Mouse (Mus musculus): ENCODE data around the gene Pdgfb.

The Pdgfb gene

DNA sequence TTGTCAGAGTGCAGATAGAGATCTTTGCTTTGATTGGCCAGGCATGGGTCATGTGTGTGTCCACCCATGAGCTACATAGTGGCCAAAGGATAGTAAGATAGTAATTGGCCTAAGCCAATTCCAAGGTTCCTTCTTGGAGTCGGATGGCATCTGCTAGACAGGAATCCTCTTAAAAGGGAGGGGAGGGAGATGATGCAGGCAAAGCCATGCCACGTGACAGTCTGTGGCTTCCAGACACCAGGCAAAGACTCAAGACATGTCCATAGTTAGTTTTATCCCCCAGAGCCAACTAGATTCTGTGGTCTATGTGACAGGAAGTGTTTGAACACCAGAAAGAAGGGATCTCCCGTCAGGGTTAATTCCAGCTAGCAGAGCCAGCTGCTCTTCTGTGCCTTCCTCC is 56.4 kb downstream of the Pdgfb start:
- no peak for DNase-seq (ENCODE audit: low spot score in 2 of 2)

DNA sequence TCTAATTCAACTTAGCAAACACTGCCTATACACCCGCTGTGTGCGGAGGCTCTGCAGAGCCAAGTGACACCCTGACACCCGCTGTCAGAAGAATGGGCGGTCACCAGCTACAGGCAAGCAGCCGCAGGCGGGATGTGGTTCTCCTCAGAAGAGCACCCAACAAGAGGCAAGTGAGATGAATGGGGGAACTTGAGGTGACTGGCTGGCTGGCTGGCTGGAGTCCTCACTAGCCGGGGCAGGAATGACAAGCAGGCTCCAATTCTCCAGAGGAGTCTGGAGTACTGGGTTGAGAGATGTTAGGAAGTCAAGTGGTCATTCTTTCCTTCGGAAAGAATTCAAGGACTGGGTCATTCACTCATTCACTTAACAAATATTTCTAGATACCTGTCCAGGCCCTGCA is 58.2 kb downstream of the Pdgfb start:
- DNase-seq (ENCODE audit: low spot score in 2 of 2) = peak; percentile 58 to 63

DNA sequence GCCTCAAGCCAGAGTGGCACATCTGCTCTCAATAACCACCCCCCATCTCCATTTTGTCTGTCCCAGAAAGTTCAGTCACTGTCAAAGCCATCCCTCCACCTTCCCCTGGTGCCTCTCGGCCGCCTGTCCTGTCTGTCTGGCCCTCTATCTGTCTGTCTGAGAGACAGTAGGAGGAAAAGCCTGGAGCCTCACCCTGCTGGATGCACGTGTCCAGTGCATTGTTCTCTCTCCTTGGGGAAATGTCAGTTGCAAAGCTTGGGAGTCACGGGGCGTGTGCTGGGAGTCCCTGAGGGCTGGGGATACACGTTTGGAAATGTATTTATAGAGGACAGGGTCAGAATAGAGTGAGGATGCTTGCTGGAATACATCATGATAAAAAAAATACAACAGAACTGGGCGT is 61.3 kb downstream of the Pdgfb start:
- DNase-seq (ENCODE audit: low spot score in 2 of 2) = no peak

DNA sequence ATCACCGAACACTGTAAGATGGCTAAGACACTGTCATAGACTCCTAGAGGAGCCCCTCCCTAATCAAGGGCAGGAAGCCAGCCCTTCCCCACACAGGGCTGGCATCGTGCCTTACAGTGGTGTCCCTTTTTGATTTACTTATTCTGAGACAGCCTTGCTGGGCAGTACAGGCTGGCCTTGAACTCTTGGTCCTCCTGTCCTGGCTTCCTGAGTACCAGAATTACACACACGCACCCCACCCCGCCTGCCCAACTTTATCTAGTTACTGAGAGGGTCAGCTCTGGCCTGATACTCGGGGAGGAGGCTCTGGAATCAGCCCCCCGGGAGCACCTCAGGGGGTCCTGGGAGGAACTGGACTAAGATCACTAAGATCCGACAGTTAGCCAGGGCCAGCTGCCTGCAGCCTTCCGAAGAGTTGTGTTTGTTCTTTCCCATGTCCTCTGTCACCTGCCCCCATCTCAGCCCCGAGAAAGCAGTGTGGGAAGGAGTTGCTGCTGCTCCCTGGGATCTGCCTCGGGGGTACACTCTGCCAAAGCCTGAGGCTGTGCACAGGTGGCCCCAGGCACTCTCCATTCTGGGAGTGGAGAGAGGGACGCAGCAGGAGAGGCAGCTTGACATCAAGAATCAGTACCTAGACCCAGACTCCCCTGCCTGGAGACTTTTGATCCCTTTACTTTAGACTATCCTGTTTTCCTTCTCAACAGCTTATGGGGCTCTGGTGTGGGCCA is 62.1 kb downstream of the Pdgfb start:
- no peak for DNase-seq (ENCODE audit: low spot score in 2 of 2)

DNA sequence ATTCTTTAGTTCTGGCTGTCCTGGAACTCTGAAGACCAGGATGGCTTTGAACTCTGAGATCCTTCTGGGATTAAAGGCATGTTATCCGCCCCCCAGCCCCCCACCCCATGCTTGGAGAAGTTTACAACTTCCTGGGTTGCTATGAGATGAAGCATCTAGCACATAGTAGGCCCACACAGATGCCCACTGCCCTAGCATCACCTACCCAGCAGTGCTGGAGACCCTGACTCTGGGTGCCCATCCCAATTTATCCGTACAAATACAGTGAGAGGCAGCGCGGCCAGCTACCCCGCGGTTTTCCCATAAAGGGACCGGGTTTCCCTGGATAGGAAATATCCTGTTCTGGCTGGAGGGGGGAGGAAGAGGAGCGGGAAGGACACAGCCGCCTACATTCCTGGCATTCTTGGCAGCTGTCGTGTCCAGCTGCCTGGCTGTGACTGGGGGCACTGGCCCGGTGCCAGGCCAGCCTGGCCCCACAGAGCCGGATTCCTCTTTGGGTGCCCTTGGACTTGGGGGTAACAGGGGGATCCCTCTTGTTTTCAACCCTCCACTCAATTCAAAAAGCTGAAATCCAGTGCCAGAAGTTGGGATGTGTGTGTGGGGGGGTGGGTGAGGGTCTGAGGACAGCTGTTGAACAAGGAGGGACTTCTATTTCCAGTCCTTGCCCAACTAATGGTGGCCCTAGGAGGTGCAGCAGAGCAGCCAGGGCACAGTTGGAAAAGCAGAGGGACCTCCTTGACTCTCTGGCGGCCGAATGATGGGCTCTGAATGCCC is 62.9 kb downstream of the Pdgfb start:
- no peak for DNase-seq (ENCODE audit: low spot score in 2 of 2)

DNA sequence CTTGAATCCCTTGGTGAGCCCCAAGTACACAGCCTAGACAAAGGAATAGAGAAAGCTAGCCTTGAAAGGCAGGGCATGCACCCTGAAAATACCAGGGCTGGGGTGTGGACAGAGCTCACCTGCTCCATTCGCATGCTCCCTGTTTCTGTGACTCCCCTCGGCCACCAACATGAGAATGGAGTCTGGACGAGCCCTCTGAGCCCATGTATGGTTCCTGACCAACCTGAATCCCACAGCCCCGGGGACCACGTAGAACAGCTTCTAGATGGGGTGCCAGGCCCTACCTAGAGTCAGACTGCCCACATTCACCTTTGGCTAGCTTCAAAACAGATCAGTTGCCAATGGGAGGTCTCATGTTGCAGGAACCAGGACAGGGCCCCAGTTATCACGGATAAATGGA is 63.6 kb downstream of the Pdgfb start:
- DNase-seq (ENCODE audit: low spot score in 2 of 2) = no peak

DNA sequence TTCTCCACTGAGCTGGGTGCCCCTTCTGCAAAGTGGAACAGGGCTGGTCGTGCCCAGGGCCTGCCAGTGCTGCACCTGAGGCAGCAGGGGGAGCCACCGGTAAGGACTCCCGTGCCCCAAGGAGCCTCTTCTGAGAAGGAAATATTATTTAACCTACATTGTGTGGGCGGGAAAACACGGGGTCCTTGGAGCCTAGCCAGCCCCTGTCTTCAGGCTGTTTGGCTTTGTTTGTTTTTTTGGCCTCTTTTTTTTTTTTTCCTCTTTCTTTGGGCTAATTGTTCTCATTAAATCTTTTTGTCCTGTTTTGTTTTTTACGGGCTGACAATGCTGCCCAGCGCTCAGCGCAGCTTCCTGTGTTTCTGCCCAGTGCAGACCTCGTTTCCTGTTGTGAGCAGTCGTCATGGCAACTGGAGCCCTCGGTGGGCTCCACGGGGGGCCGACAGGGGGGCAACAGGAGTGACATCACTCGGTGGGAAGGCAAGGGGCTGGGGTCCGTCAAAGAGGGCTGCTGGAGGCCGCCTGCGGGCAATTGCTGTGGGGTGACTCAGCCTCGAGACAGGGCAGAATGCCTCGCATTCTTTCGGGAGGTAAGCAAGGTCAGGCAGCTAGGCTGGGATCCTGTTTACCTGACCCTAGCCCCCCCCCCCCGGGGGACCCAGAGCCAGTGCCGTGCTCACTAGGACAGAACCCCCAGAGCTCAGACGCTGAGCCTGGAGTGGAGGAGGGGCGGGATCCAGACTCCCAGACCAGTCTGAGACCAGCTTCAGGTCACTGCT is 64.3 kb downstream of the Pdgfb start:
- DNase-seq (ENCODE audit: low spot score in 2 of 2) = peak; percentile 79 to 85

DNA sequence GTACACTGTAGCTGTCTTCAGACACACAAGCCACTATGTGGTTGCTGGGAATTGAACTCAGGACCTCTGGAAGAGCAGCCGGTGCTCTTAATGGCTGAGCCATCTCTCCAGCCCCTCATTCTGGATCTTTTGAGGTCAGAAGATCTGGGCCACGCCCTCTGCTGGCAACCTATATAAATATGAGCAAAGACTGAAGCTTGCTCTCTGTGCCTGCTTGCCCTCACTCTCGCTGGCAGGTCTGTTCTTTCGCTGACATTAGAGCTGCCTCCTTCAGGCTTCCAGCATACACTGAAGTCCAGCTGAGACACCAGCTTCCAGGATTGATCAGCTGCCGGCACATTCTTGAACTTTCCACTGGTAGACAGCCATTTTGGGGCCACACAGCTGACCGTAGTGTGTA is 67.1 kb downstream of the Pdgfb start:
- DNase-seq (ENCODE audit: low spot score in 2 of 2) = no peak

DNA sequence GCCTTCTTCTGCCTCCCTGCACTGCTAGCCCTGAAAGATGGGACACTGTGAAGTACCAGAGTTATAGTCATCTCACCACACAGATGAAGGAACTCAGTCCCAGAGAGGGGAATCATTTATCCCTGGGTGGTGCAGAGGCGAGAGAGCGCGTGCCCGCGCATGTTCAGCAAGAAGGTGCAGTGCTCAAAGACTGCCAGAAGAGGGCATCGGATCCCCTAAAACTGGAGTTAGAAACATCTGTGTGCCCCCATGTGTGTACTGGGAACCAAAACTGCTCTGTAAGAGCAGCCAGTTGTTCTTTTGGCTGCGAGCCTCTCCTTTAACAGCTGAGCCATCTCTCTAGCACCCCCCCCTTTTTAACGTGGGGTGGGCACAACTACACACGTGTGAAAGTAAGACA is 68.0 kb downstream of the Pdgfb start:
- peak; percentile 43 to 57 for DNase-seq (ENCODE audit: low spot score in 2 of 2)

DNA sequence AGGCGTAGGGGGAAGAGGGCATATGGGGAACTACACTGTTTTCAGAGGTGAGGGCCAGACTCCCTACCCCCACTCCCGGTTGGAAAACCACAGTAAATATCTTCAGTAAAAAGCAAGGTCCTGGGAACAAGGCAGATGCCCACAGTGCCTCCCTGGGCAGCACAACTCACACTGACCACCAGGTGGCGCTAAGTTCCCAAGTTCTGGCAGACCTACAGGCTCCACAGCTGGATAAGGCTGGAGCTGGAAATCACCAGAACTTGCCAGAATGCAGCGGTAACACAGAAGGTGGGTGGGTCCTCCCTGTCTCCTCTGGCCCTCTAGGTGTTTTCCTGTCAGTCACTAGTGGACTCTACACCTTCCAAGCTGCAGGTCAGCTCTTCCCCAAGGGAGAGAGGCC is 68.8 kb downstream of the Pdgfb start:
- peak; percentile 77 to 91 for DNase-seq (ENCODE audit: low spot score in 2 of 2)
